Mouse (Mus musculus): ENCODE measurements around the gene Trpc3.

Gene Trpc3

DNA sequence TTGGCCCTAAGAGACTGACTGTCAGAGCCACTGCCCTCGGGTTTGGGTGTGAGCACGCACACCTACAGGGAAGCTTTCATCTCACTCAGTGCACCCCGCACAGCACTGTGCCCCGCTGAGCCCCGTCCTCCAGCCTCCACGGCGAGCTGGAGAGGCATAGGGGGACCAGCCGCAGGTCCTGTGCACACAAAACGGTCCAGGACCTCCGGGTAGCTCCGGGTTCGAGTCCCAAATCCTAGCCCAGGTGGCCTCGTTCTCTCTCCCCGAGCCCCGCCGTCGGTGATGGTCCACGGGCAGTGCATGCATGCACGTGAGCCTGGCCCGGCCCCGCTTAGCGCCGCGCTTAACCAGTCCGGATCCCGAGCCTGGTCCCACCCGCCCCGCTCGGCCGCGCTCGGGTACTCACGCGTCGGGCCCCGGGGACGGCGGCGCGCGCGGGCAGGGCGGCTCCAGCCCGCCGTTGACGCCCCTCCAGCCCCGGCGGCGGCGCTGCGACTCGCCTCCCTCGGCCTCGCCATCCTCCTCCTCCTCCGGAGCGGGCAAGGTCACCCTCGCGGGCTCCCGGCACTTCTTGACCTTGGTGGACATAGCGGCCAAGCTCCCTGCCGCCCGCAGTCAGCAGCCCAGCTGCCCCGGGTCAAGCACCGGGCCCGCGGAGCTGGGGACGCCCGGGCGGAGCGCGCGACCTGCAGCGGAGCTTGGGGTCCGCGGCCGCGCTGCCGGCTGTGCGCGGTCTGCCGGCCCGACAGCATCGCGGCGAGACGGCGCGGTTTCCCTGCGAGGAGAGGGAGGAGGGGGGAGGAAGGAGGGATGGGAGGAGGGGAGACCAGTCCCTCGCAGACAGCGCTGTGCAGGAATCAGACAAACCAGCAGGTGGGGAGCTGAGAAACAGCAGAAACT lies at the start of gene Trpc3:
Gene Trpc3, minus strand, starts transcription at position 776 of the 900 bp plus-strand sequence.
- in situ Hi-C loops (cut with MboI, MseI): no loop called here

- in situ Hi-C loops (cut with MboI, MseI): no loop called here
These were observed 48.1 kb upstream of the Trpc3 start for GRCm38 (mm10) chr3:36738071-36738470.

DNA sequence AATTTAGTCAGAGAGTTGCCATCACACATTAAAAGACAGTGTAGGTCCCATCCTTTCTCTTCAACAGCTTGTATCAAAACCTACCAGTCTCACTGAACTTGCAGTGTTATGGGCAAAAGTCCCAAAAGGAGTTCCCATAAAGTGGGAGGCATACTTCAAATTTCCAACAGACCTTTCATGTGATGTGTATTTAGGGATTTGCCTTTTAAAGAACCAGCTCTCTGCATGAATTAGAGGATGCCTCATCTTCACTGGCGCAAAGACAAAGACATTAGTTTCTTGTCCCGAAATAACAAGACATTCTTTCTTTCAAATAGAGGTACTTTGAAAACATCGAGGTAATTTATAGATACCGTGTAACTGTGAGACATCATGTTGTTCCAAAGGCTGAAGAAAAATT lies 43.1 kb upstream of the Trpc3 start:
- in situ Hi-C loops (cut with MboI, MseI): no loop called here

DNA sequence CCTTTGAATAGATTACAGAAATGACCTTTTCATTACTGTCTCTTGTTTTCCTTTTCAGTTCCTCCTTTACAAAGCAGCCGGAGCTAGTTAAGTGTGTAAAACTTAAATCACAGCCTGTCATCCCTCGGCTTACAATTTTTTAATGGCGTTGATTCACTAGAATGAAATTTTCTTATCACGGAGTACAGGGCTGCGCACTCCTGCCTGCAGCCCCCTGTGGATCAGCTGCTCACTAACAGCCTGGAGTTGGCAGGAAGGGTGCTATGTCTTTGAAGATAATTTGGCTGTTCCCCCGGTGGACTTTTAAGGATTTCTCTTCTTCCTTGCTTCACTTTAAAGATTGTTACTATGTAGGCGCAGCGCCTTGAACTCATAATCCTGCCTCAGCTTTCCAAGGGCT lies 36.6 kb upstream of the Trpc3 start:
- in situ Hi-C loops (cut with MboI, MseI): no loop called here

- in situ Hi-C loops (cut with MboI, MseI): no loop called here
These were observed 31.9 kb upstream of the Trpc3 start for GRCm38 (mm10) chr3:36721850-36722249.

DNA sequence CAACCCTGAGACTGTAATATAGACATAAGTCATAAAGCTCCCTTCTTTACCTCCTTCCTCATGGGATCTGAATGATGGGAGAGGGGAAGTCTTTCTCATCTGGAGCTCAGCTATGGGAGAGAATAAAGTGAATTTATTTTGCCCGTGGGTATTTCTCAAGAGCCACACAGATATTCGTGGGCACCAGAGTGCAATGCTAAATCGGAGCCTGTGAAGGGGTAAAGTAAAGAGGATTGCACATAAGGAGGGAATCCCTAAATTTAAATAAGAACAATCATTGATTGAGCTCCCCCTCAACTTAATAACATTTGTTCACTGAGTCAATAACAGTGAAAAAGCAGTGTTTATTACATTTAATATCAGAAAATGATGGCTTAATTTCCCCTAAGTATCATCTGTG lies 19.6 kb upstream of the Trpc3 start:
- in situ Hi-C loops (cut with MboI, MseI): no loop called here

DNA sequence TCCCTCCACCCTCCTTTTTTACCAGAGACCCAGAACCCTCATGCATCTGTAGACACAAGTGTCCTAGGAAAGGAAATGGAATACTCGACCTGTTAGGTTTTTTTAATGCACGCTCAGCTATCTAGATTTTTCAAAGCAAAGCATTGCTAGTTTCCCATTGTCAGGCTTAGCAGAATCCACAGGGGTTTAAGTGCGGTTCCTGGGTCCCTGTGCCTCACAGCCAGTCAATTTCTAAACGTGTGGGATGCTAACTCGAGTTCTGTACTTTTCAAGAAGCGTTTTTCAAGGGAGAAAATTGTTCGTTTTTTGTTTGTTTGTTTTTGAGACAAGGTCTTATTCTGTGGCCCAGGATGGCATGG lies 304 bp upstream of the Trpc3 start:
- in situ Hi-C loops (cut with MboI, MseI): no loop called here

GRCm38 (mm10) chr3:36688874-36689273 lies 1.1 kb downstream of the Trpc3 start:
- in situ Hi-C loops (cut with MboI, MseI): no loop called here

- in situ Hi-C loops (cut with MboI, MseI): no loop called here
These were observed 14.1 kb downstream of the Trpc3 start for GRCm38 (mm10) chr3:36675822-36676221.

DNA sequence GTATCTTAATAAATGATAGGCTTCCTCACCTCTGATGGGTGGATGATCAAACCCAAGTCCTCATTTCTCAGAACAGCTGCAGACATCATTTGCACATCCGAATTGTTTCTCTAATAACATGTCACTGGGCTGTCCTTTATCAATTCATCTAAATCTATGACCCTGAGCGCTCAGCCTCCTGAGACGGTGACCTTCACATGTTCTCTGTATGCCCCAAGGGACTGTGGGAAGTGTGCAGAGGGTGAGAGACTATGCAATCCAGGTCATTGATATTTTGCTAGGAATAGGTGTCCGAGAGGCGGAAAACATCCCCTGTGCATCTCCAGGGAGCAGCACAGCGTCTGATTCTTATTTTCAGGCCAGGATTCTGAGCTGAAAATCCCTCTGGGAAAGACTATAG lies 22.2 kb downstream of the Trpc3 start:
- in situ Hi-C loops (cut with MboI, MseI): no loop called here

DNA sequence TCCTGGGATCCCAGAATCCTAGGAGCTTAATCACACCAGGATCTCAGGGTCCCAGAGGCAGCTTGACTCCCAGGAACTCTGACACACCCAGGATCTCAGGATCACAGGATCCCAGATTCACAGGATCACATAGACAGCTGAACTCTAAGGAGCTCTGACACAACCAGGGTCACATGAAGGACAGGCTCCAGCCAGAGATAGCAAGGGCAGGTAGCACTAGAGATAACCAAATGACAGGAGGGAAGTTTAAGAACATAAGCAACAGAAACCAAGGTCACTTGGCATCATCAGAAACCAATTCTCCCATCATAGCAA lies 44.8 kb downstream of the Trpc3 start:
- in situ Hi-C loops (cut with MboI, MseI): loop anchor here (10.0 kb wide), 1 partner anchor 560 kb away; no protein-coding TSS in a partner anchor

DNA sequence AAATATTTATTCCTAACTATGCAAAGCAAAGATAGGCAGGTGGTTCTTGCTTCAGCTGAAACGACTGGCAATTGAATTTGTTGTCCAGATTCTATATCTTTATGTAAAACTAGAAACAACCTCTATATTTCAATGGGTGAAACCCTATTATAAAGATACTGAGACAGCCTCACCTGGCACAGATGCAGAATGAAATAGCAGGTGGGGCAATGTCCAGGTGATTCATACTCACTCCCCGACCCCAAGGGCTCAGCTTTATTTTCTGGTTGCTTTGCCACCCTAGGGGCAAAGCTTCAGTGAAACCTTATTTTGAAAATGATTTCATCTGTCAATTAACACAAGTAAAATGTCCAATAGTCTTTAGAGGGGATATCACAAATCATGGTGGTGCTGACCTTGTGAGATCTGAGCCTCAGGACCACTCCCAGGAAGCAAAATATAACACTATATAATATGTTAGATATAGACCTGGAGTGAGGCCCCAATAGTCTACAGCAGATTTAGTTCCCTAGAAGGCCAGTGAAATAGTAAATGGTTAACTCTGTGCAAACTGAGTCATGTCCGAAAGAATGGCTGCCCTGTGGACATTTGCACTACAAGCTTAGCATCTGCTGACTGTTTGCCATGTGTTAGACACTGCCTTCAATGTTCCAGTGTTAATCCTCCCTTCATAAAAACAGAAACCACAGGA lies 45.3 kb downstream of the Trpc3 start:
- in situ Hi-C loops (cut with MboI, MseI): loop anchor here (10.0 kb wide), 1 partner anchor 560 kb away; no protein-coding TSS in a partner anchor

DNA sequence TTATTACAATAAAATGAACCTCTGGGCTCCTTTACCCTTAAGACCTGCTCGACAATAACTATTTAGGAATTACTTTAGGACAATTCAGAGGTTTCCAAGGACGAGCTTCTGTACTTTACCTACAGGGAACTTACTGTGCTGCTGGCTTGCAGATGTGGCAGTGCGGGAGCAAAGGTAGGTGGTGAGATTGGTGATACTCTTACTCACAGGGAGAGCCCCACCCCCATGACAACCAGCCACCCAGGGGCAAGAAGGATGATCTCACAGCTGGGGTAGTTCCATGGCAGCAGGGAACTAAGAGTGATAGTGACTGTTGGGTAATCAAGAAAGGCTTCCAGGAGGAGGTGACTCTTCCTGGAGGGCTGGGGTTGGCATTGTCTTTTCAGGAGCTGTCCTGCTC lies 46.6 kb downstream of the Trpc3 start:
- in situ Hi-C loops (cut with MboI, MseI): loop anchor here (10.0 kb wide), 1 partner anchor 561 kb away; no protein-coding TSS in a partner anchor

DNA sequence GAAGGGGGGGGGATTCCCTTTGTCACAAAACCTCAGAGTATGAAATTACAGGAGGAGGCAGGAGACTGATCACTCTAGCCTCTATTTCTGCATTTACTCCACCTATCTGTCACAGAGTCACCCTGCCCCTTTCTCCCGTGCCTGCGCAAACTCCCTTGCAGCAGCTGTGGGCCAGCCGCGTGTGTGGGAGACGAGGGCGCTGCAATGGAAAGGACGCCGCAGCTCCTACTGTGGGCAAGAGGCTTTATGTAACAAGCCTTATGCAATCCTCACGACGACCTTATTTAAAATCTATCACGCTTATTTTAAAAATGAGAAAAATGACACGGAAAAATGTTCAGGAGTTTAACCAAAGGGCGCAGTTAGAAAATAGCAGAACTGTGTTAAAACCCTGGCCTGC lies 47.2 kb downstream of the Trpc3 start:
- in situ Hi-C loops (cut with MboI, MseI): loop anchor here (10.0 kb wide), 1 partner anchor 562 kb away; no protein-coding TSS in a partner anchor

- in situ Hi-C loops (cut with MboI, MseI): loop anchor here (10.0 kb wide), 1 partner anchor 564 kb away; no protein-coding TSS in a partner anchor
These were observed 49.2 kb downstream of the Trpc3 start for GRCm38 (mm10) chr3:36640787-36641186.

DNA sequence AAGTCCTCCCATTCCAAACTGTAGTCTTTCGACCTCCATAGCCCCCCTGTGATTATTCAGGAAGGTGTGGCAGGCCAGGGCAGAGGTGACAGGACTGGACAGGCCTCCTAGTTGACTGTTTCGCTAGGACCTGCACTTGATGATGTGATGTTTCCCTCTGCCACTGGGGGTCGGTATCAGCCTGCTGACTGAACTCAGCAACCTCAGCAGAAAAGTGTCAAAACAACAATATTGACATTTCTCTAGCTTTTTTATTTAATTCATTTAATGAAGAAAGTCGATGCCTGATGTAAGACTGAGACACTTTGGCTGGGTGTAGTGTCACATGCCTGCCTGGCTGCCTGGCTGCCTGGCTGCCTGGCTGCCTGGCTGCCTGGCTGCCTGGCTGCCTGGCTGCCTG lies 54.5 kb downstream of the Trpc3 start:
- in situ Hi-C loops (cut with MboI, MseI): loop anchor here (10.0 kb wide), 1 partner anchor 249 kb away; no protein-coding TSS in a partner anchor

- in situ Hi-C loops (cut with MboI, MseI): no loop called here
These were observed 63.2 kb downstream of the Trpc3 start for GRCm38 (mm10) chr3:36626803-36627202.

DNA sequence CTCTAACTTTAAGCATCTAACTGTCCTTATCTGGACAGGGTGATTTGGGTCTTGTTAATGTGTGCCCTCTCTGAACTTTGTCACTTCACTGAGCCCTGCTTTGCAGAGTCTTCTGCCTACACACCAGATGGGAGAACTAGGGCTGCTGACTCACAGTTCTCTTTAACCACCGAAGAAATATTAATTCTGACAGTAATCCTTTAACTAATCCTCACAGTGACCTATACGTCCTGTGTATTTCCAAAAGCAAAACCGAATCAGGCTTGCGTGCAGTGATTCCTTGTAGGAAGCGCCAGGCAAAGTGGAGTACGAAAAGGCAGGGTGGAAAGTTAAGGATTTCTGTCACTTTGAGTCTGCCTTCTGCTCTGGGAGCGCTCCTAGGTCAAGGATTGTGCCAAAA lies 71.8 kb downstream of the Trpc3 start:
- in situ Hi-C loops (cut with MboI, MseI): no loop called here

GRCm38 (mm10) chr3:36613908-36614255 lies 76.1 kb downstream of the Trpc3 start:
- in situ Hi-C loops (cut with MboI, MseI): no loop called here

GRCm38 (mm10) chr3:36613202-36613907 lies 76.6 kb downstream of the Trpc3 start, which contains the start of gene Bbs7:
Gene Bbs7, minus strand, starts transcription at chr3:36613477.
- in situ Hi-C loops (cut with MboI, MseI): no loop called here

GRCm38 (mm10) chr3:36612687-36613086 lies 77.3 kb downstream of the Trpc3 start:
- in situ Hi-C loops (cut with MboI, MseI): no loop called here
